Mouse (Mus musculus): ENCODE results near the gene U2af2. TPM values are rescaled to one million over a fixed set of nuclear protein-coding genes. Genes with fewer than 3 reads are reported as not detected.

The U2af2 gene
- polyA plus RNA-seq, 1 experiment from 2014 or later = 99.8 TPM

Small RNA genes within 50 kb of the gene (microRNA-seq; reads per million reads assigned to microRNA genes)
- not detected for gene Gm26217

Other genes starting within 250 kb of the U2af2 start
- gene Ube2s, start 249.6 kb upstream of the U2af2 start, polyA plus RNA-seq (2015; fragmentation: Nextera tagmentation; extraction: Ambion mirVana) = 269 and 295 TPM in 2 replicates
- 10.8 and 12.8 TPM in 2 replicates for gene Shisa7, start 217.4 kb upstream of the U2af2 start, polyA plus RNA-seq (2015; fragmentation: Nextera tagmentation; extraction: Ambion mirVana)
- gene Isoc2b, start 191.9 kb upstream of the U2af2 start, polyA plus RNA-seq (2015; fragmentation: Nextera tagmentation; extraction: Ambion mirVana) = 3.2 and 4.1 TPM in 2 replicates
- gene Isoc2a, start 185.0 kb upstream of the U2af2 start, polyA plus RNA-seq (2015; fragmentation: Nextera tagmentation; extraction: Ambion mirVana) = 0.75 and 0.77 TPM in 2 replicates
- gene Gm36210, start 155.6 kb upstream of the U2af2 start, polyA plus RNA-seq (2015; fragmentation: Nextera tagmentation; extraction: Ambion mirVana) = 0.45 and 0.47 TPM in 2 replicates
- gene Zfp628, start 146.9 kb upstream of the U2af2 start, polyA plus RNA-seq (2015; fragmentation: Nextera tagmentation; extraction: Ambion mirVana) = 3.5 and 4.2 TPM in 2 replicates
- gene Nat14, start 140.1 kb upstream of the U2af2 start, polyA plus RNA-seq (2015; fragmentation: Nextera tagmentation; extraction: Ambion mirVana) = 35.3 and 35.8 TPM in 2 replicates
- gene Ssc5d, start 136.4 kb upstream of the U2af2 start, polyA plus RNA-seq (2015; fragmentation: Nextera tagmentation; extraction: Ambion mirVana) = 1.2 and 1.3 TPM in 2 replicates
- 0.12 and 0.18 TPM in 2 replicates for gene Sbk2, start 97.7 kb upstream of the U2af2 start, polyA plus RNA-seq (2015; fragmentation: Nextera tagmentation; extraction: Ambion mirVana)
- 0.49 and 0.62 TPM in 2 replicates for gene Sbk3, start 91.0 kb upstream of the U2af2 start, polyA plus RNA-seq (2015; fragmentation: Nextera tagmentation; extraction: Ambion mirVana)
- 60.3 and 66.8 TPM in 2 replicates for gene Zfp579, start 66.0 kb upstream of the U2af2 start, polyA plus RNA-seq (2015; fragmentation: Nextera tagmentation; extraction: Ambion mirVana)
- 8.1 and 9.2 TPM in 2 replicates for gene Zfp524, start 47.7 kb upstream of the U2af2 start, polyA plus RNA-seq (2015; fragmentation: Nextera tagmentation; extraction: Ambion mirVana)
- gene Fiz1, start 47.4 kb upstream of the U2af2 start, polyA plus RNA-seq (2015; fragmentation: Nextera tagmentation; extraction: Ambion mirVana) = 41.9 and 44.6 TPM in 2 replicates
- gene Gm44973, start 46.6 kb upstream of the U2af2 start, polyA plus RNA-seq (2015; fragmentation: Nextera tagmentation; extraction: Ambion mirVana) = 1.2 TPM in 1 of 2 replicates, not detected in the other
- 6.0 and 7.5 TPM in 2 replicates for gene Zfp865, start 41.8 kb upstream of the U2af2 start, polyA plus RNA-seq (2015; fragmentation: Nextera tagmentation; extraction: Ambion mirVana)
- gene Ccdc106, start 41.6 kb upstream of the U2af2 start, polyA plus RNA-seq (2015; fragmentation: Nextera tagmentation; extraction: Ambion mirVana) = 58.8 and 65.2 TPM in 2 replicates
- gene 4632433K11Rik, start 28.0 kb upstream of the U2af2 start, polyA plus RNA-seq (2015; fragmentation: Nextera tagmentation; extraction: Ambion mirVana) = not detected in 2 replicates
- 7.8 and 9.3 TPM in 2 replicates for gene Zfp784, start 23.7 kb upstream of the U2af2 start, polyA plus RNA-seq (2015; fragmentation: Nextera tagmentation; extraction: Ambion mirVana)
- 90.6 and 113 TPM in 2 replicates for gene Zfp580, start 10.6 kb upstream of the U2af2 start, polyA plus RNA-seq (2015; fragmentation: Nextera tagmentation; extraction: Ambion mirVana)
- gene Epn1, start 18.1 kb downstream of the U2af2 start, polyA plus RNA-seq (2015; fragmentation: Nextera tagmentation; extraction: Ambion mirVana) = 105 and 118 TPM in 2 replicates
- gene Rfpl4, start 54.8 kb downstream of the U2af2 start, polyA plus RNA-seq (2015; fragmentation: Nextera tagmentation; extraction: Ambion mirVana) = not detected in 2 replicates
- gene Rasl2-9, start 63.8 kb downstream of the U2af2 start, polyA plus RNA-seq (2015; fragmentation: Nextera tagmentation; extraction: Ambion mirVana) = 0.31 and 1.0 TPM in 2 replicates
- gene Vmn1r55, start 87.5 kb downstream of the U2af2 start, polyA plus RNA-seq (2015; fragmentation: Nextera tagmentation; extraction: Ambion mirVana) = not detected in 2 replicates
- not detected in 2 replicates for gene Vmn1r56, start 134.6 kb downstream of the U2af2 start, polyA plus RNA-seq (2015; fragmentation: Nextera tagmentation; extraction: Ambion mirVana)
- not detected in 2 replicates for gene Vmn1r57, start 156.3 kb downstream of the U2af2 start, polyA plus RNA-seq (2015; fragmentation: Nextera tagmentation; extraction: Ambion mirVana)

Measured in hindbrain, embryonic 15.5 days (tissue).